Mouse (Mus musculus): Measurements from ENCODE around the gene Psap.
A peak's percentile ranks its signal among the peaks of the same experiment; 100 is the strongest.

Psap gene

DNA sequence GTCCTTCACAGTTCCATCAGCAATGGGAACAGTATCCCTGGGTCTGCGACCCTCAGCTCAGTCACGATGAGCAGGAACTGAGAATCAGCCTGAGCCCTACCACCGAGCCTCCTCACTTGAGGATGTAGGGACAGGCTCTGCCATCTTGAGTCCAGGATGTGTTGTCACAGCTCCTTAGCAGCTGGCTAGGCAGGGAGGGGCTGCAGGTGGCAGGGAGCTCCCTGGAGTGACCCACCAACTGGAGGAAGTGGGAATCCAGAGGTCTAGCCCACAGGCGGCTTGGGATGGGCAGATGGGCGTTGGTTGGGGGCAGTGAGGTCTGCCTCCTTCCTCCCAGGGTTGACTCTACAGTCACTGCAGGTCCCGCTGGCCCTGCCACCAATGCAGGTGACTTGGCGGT is 14.1 kb upstream of the Psap start:
- ATAC-seq (ENCODE audit: low TSS enrichment), result no peak

DNA sequence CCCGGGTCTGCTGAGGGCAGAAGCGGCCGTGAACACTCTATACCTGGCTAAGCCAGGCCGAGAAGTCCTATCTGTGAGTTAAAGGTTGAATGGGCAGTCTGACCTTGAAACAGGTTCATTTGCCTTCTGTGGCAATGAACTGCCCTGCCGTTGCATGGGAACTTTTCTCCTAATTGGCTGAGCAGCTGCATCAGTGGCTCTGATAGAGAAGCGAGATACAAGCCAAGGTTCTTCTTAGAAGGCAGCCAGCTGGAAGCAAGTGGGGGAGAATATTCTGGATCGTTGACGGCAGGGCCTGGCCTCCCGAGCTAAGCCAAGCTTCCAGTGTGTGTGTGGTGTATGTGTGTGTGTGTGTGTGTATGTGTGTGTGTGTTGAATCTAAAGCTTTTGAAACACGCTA is 12.2 kb upstream of the Psap start:
- no peak for ATAC-seq (ENCODE audit: low TSS enrichment)

DNA sequence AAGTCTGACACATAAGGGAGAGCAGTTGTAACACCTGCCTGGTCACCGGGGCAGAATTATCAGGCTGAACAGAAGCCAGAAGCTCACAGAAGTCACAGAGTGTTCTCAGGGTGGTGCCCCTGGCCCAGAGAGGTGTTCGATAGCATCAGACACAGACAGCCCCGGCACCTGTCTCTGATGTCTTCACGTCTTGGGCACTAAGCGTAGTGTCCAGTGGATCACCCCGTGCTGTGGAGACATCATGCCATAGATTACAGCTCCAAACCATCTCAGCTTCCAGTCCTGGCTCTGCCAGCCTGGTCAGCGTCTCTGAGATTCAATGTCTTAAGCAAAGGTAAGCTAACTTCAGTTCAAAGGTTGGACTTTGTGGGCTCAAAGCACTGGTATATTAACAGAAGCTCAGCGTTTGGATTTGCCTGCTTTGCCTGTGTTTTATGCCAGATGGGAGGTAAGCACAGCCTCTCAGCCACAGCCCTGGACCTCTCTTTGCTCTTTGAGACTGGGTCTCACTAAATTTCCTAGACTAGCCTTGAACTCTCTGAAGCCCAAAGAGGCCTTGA is 10.5 kb upstream of the Psap start:
- ATAC-seq (ENCODE audit: low TSS enrichment), result no peak

DNA sequence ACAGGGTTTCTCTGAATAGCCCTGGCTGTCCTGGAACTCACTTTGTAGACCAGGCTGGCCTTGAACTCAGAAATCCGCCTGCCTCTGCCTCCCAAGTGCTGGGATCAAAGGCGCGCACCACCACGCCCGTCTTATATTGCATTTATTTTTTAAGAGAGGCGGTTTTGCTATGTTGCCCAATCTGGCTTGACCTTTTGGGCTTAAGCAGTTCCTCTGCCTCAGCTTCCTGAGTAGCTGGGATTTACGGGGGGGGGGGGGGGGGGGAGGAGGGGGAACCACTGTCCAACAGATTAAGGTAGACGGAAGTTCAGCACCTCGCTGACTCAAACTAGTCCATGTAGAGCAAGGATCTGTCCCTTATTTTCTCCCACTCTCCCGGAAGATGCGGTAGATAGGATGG is 8.7 kb upstream of the Psap start:
- no peak for ATAC-seq (ENCODE audit: low TSS enrichment)

- ATAC-seq (ENCODE audit: low TSS enrichment), result peak; percentile 39; the same call in 1 of the 2 replicates
Measured at GRCm38 (mm10) chr10:60269141-60270064, 8.0 kb upstream of the Psap start.

DNA sequence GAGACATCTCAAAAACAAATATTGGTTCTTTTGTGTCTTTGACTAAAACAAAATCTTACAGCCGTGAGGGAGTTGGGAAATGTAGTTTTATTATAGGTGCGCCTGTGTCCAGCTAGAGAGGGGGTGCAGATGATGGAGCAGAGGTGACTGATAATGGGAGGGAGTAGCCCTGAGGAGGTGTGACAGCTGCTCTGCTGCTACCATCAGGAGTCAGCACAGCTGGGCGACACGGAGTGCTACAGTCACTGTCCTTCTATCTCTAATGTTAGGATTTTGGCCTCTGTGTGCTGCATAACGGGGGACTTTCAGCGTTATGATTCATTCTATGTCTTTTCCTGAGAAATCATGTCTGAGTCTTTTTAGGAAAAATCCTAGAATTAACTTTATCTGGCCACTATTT is 6.4 kb upstream of the Psap start:
- ATAC-seq (ENCODE audit: low TSS enrichment), result no peak

DNA sequence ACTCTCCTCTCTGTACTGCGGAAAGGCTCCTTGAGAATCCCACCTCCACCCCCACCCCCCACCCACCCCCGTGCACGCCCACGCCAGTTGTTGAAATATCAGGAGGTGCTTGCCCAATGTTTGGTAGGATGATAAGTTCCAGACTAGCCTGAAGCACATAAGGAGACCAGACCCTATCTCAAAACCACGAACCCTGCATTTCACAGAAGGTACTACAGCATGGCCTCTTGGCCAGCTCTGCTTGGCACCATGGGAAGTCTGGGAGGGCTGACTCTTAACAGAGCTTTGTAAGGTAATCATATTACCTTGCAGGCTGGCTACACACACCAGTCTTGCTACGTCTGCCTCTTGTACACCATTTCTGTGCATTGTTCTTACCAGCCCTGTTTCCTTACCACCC is 5.2 kb upstream of the Psap start:
- no peak for ATAC-seq (ENCODE audit: low TSS enrichment)

DNA sequence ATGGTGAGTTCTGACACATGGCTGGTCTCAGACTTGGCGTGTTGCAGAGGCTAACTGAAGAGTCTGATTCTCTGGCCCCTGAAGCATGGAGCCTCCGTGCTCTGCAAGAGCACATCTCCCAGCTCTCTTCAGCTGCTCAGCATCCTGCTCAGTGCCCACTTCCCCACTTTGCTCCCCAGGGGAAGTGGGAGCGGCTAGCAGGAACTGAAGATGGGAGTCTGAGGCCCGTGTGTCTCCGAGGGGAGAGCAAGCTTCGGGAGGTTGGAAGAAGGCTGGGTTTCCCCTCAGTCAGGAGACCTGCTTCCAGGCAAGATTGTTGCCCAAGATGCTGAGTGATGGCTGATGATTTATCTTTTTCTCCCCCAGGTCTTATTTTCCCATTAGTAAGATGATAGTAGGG is 4.0 kb upstream of the Psap start:
- ATAC-seq (ENCODE audit: low TSS enrichment), result no peak

DNA sequence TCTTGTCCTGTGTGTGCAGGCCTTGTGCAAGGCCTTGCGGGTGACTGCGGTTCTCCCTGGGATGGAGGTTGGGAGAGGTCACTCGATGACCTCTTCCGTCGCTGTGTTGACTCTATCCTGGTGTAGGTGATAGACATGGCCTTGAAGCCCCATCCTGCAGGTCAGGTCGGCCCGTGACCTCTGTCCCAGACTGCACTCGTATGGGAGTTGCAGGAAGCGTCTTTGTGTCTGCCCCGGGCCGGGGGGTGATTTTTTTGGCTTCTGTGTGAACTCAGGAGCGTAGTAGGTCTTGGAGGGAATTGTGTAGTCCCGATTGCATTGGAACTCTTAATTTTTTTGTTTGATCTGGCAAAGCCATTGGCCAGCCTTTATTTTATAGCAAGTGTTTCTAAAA is 576 bp downstream of the Psap start:
- no peak for ATAC-seq (ENCODE audit: low TSS enrichment)

DNA sequence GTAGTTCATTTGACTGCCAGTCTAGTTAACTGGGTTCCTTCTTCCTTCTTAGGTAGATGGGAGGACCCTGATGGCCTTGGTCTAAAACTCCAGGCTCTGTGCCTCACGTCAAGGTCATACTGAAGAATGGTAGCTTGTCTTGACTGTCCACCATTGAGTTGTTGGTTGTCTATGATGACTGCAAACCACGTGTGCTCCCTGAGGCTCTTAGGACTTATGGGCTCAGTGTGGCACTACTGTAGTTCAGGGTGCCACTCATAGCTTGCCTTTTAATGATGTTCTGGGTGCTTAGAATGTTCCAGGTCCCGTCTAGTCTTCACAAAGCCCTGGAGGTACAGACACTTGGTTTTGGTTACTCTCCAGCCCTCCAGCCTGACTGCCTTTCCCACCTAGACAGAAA is 1.4 kb downstream of the Psap start:
- ATAC-seq (ENCODE audit: low TSS enrichment), result no peak

GRCm38 (mm10) chr10:60279290-60279940 is 2.0 kb downstream of the Psap start:
- no peak for ATAC-seq (ENCODE audit: low TSS enrichment)

DNA sequence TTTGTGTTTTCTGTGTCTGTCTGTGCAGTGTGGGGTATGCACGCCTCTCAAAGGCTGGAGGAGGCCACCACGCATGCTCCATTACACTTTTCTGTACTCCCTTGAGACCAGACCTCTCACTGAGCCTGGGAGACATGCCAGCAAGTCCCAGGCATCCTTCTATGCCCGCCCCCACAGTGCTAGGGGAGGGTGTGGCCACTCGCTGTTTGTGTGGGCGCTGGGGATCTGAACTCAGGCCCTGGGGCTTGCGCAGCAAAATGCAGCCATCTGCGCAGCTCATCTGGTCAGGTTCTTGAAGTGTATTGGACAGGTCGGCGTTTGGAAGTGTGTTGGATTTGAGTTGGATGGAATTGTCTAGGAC is 2.5 kb downstream of the Psap start:
- peak; percentile 22 for ATAC-seq (ENCODE audit: low TSS enrichment)

DNA sequence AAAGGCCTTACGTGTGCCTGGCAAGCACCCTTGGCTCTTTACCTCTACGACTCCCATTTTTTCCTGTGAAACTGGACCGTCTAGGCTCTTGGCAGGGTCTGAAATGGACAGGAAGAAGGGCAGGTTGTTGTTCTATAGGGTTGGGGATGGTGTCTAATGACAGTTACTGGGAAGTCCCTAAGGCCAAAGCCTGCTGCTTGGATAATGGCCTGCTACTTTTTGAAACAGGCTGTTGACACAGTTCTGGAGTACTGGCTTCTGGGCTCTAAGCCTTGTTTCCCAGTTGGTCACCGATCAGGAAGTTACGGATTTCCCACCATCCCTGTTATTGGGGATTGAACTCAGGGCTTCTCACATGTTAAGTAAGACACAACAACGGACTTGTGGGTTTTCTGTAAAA is 2.9 kb downstream of the Psap start:
- no peak for ATAC-seq (ENCODE audit: low TSS enrichment)

- ATAC-seq (ENCODE audit: low TSS enrichment), result no peak
Measured at GRCm38 (mm10) chr10:60281571-60282050, 4.2 kb downstream of the Psap start.

DNA sequence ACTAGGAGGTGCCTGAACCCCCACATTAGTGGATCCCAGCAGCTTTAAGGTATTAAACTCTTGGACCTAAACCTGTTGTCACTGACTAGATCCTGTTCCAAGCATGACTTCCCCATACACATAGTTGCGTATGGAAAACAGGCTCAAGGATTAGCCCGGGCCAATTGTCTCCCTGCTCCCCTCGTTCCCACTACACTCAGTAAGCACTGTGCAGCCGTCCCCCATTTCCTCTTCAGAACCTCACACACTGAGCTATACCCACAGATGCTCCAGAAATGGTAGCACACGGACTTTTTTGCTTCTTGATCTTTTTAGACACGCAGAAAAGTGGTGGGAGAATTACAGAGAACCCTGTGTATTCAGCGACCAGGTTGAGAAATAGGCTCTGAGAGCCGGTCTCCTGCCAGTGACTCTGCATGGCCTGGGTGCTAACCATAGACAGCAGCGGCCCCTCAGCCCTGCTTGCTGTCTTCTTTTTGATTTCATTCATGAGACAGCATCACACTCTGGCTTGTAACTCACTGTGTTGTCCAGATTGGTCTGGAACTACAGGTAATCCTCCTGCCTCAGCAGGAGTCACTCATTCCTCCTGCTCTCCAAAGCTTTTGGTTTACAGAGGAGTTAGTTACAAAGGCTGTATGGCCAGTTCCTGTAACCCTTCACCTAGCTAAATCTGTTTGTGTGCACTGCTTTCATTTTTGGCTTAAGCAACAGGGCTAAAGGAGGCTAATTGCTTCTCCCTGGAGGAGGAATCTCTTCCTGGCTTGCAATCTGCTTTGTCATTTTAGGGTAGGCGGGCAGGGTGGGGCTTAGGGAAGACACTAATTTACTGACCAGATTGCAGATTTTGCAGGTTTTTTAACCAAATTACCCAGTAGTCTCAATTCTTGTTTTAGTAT is 4.9 kb downstream of the Psap start:
- ATAC-seq (ENCODE audit: low TSS enrichment), result no peak

DNA sequence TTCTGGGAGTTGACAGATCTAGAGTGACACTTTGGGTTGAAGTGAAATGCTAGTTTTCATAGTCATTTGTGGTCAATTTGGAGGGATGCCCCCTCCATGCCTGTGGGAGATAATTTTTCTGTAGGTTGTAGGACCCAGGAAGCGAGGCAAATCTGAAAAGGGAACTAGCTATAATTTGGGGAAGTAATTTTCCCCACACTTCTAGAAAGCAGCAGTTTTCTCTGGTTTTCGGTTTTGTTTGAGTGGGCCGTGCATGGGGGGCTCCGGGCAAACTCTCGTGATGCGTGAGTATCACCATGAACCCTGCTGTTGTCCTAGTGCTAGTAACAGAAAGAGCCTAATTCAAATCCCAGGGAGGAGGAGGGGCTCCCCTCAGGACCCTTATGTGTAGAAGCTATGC is 6.8 kb downstream of the Psap start:
- ATAC-seq (ENCODE audit: low TSS enrichment), result no peak

DNA sequence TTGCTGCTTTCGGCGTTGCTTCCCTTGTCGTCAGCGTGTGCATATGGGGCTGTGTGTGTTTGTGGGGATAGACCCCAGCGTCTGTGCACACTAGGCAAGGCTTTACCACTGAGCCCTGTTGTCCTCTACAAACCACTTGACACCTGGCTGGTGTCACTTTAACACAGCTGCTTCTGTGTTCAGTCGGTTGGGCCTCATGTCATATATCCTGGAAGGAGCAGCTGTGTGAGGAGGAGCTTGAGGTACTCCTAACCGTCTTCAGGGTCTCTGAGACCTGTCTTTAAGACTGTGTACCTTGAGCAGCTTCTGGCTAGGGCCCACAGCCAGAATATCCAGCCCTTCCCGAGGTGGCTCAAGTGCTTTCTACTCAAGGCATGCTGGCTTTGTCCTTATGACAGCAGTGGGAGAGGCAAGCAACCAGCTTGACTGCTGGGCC is 7.3 kb downstream of the Psap start:
- ATAC-seq (ENCODE audit: low TSS enrichment), result no peak

GRCm38 (mm10) chr10:60285183-60285582 is 7.8 kb downstream of the Psap start:
- ATAC-seq (ENCODE audit: low TSS enrichment), result no peak

DNA sequence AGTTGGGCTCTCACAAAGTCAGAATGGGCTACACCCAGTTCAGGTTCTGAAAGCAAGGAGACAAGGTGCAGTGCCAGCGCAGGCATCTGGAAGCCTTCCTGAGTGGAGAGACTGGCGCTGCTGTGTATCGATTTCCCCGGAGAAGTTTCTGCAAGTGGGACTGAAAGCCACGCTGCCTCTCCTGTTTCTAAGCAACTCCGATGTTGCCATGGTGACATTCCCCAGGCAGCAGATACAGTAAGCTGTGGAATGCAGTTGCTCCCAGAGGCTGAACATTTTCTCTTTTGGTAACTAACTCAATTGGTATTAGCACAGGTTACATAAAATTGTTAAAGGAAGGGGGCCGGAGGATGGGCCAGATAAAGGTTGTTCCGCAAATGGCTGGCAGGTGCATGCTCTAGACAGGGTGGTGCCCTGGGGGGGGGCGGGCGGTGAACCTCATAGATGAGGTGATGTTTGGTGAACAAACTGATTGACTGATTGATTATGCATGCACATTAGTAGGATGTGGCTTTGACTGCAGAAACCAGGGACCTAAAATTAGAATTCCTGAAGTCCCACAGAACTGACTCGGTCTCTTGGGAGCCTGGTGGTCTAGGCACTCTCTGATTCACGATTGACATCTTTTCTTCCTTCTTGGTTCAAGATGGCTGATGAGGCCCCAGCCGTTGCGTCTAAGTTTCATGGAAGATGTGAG is 8.4 kb downstream of the Psap start:
- peak; percentile 78 for ATAC-seq (ENCODE audit: low TSS enrichment)

DNA sequence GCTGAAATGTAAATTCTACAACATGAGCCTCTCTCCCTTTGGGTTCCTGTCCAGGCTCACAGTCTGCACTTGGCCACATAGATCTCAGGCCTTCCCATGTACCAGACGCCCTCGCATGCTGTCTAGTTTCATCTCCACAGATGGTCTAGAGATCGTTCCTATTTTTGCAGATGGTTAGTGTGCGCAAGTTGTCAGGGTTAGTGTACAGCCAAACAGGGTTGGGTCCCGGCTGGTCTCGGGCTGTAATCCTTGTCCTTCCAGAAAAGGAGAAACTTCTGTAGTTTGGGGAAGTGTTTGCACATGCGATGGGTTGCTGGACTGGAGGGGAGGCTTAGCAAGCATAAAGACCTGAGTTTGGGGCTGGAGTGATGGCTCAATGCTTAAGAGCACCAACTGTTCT is 9.1 kb downstream of the Psap start:
- ATAC-seq (ENCODE audit: low TSS enrichment), result no peak

- no peak for ATAC-seq (ENCODE audit: low TSS enrichment)
Measured at GRCm38 (mm10) chr10:60287161-60287560, 9.7 kb downstream of the Psap start.

Data from frontal cortex, adult (tissue).